Mouse (Mus musculus): Measurements from ENCODE around the gene Gucd1.

DNA sequence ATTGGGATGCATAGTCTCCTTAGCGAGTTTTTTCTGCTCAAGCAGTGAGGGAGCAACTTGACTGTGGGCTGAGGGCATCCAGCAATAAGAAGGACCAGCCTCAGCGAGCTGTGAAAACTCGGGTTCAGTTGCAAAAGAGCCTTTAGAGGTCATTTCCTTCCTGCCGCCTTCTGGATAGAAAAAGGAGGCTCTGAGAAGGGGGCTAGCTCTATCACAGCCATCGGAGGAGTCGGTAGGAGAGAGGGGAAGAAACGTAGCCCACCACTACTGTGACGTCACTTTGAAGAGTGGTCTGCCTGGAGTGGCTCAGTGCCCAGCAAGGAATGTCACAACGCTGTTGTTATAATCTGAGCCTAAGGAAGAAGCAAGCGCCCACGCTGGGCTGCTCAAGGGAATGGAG is 190.7 kb downstream of the Gucd1 start:
- TF ChIP-seq POLR2A (IDR thresholded peaks at IDR 0.05; ENCODE audit: low read depth, low read length) (no peak), CTCF (IDR thresholded peaks at IDR 0.05; ENCODE audit: borderline replicate concordance, insufficient read depth, low read length) (no peak)
